Mouse (Mus musculus): ENCODE measurements around the gene Lactb. TPM values are rescaled to one million over a fixed set of nuclear protein-coding genes. Genes with fewer than 3 reads are reported as not detected.

The Lactb gene
- polyA plus RNA-seq, 1 experiment: 15.4 TPM

DNA sequence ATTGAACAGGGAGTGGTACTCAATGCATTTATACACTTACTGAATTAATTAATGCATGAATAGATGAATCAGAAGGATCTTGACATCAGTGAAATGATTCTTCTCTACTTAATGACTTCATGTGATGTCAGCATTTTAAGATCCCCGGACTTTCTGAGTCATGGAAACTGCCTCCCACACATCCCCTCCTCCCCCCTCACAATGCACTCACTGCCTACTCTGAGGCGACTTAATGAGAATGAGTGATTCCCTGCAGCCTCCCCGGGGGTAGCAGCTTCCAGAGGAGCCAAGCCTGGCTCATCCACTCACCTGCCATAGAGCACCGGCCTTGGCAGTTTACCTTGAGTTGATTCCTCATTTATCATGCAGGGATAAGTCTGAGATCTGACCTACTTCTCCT, 27.9 kb upstream of the Lactb start:
- Histone ChIP-seq H3K4me3 (ENCODE audit: insufficient read depth, low read length) (no peak overlapping the region), H3K27ac (ENCODE audit: insufficient read depth, low read length) (no peak overlapping the region; the same call in 1 of the 2 replicates), H3K4me1 (ENCODE audit: control insufficient read depth, insufficient read depth, low read length) (peaks cover 22% of the 10 kb centered on the region; the same call in 1 of the 2 replicates)
- TF ChIP-seq POLR2A (IDR thresholded peaks at IDR 0.05; ENCODE audit: low read depth, low read length) (no peak), CTCF (IDR thresholded peaks at IDR 0.05; ENCODE audit: borderline replicate concordance, insufficient read depth, low read length) (no peak)

DNA sequence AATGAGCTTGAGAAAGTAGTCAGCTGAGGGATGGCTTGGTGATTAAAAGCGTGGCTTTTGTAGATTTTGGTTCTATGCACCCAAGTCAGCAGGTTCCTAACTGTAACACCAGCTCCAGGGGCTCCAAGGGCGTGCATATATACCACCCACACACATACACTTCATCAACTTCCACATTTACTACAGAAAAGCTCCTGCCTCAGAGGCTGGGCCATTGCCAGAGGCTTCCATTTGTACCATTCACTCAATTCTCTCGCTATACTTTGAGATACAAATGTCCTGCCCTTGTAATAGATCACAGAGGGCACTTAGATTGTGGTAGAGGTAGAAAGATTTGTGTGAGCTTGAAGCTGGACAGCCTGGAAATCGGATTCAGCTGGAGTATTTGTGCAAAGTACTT, 26.2 kb upstream of the Lactb start:
- Histone ChIP-seq H3K4me3 (ENCODE audit: insufficient read depth, low read length) (no peak overlapping the region), H3K4me1 (ENCODE audit: control insufficient read depth, insufficient read depth, low read length) (peaks cover 13% of the 10 kb centered on the region; the same call in 1 of the 2 replicates), H3K27ac (ENCODE audit: insufficient read depth, low read length) (0 out of 2 replicates have a peak overlapping the region, but pooled peaks have one; percentile 0)
- TF ChIP-seq CTCF (IDR thresholded peaks at IDR 0.05; ENCODE audit: borderline replicate concordance, insufficient read depth, low read length) (no peak), POLR2A (IDR thresholded peaks at IDR 0.05; ENCODE audit: low read depth, low read length) (no peak)

DNA sequence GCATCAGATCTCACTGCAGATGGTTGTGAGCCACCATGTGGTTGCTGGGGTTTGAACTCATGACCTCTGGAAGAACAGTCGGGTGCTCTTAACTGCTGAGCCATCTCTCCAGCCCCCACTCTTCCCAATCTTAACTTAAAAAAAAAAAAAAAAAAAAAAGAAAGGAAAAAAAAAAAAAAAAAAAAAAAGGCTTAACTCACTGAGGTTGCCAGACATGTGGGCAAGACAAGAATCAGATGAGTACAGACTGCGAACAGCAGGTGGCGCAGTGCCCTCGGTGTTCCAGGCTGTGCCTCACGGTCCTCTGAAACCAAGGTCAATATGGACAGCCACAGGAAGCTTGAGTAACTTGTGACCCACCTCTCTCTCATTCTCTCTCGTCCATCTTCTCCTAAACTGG, 25.8 kb upstream of the Lactb start:
- TF ChIP-seq CTCF (IDR thresholded peaks at IDR 0.05; ENCODE audit: borderline replicate concordance, insufficient read depth, low read length): peak; percentile 96
- TF ChIP-seq POLR2A (IDR thresholded peaks at IDR 0.05; ENCODE audit: low read depth, low read length): no peak
- Histone ChIP-seq H3K4me1 (ENCODE audit: control insufficient read depth, insufficient read depth, low read length) (peaks cover 9% of the 10 kb centered on the region; the same call in 1 of the 2 replicates), H3K4me3 (ENCODE audit: insufficient read depth, low read length) (no peak overlapping the region), H3K27ac (ENCODE audit: insufficient read depth, low read length) (0 out of 2 replicates have a peak overlapping the region, but pooled peaks have one; percentile 0)

DNA sequence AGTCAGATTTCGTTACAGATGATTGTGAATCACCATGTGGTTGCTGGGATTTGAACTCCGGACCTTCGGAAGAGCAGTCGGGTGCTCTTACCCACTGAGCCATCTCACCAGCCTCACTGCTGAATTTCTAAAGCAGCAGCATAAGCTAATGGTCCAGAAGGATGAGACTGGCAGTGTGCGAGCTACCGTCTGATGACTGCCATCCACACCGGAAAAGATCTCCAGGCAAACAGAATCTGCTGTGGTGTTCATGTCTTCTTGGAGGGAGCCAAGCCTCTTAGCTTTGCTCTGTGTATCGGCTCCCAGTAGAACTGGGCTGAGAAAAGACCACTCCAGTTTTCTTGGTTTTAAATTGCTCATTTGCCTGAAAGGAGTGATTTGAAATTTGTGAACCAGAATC, 24.4 kb upstream of the Lactb start:
- peaks cover 9% of the 10 kb centered on the region; the same call in 1 of the 2 replicates for H3K4me1 ChIP-seq (ENCODE audit: control insufficient read depth, insufficient read depth, low read length)
- no peak overlapping the region for H3K27ac ChIP-seq (ENCODE audit: insufficient read depth, low read length)
- no peak overlapping the region for H3K4me3 ChIP-seq (ENCODE audit: insufficient read depth, low read length)
- TF ChIP-seq CTCF (IDR thresholded peaks at IDR 0.05; ENCODE audit: borderline replicate concordance, insufficient read depth, low read length): no peak
- TF ChIP-seq POLR2A (IDR thresholded peaks at IDR 0.05; ENCODE audit: low read depth, low read length): no peak

DNA sequence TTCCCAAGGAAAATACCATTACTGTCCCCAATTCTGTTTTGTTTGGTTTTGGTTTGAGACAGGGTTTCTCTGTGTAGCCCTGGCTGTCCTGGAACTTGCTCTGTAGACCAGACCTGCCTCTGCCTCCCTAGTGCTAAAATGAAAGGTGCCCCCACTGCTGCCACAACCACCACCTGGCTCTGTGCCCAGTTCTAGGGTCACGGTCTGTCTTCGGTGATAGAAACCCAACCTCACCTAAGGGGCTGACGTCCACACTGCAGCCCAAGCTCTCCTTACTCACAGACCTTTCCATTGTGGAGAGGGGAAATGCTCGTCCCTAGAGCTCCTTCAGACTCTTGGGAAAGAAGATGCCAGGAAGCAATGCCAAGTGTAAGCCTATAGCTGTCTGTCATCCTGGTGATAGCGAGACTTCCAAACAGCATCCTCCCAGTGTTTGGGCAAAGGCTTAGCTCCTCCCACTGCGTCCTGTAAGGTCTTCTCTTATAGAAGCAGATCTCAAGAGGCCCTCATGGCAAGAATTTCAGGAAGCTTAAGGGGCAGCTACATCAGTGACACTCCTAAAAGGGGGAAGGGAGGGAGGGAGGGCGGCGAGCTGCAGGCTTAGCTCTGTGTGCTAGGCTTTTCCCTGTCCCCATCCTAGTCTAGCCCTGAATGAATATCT, 16.6 kb upstream of the Lactb start:
- TF ChIP-seq CTCF (IDR thresholded peaks at IDR 0.05; ENCODE audit: borderline replicate concordance, insufficient read depth, low read length) (no peak), POLR2A (IDR thresholded peaks at IDR 0.05; ENCODE audit: low read depth, low read length) (no peak)
- peak overlapping the region; percentile 71; the same call in 1 of the 2 replicates for H3K27ac ChIP-seq (ENCODE audit: insufficient read depth, low read length)
- peaks cover 19% of the 10 kb centered on the region for H3K4me1 ChIP-seq (ENCODE audit: control insufficient read depth, insufficient read depth, low read length)
- no peak overlapping the region for H3K4me3 ChIP-seq (ENCODE audit: insufficient read depth, low read length)

DNA sequence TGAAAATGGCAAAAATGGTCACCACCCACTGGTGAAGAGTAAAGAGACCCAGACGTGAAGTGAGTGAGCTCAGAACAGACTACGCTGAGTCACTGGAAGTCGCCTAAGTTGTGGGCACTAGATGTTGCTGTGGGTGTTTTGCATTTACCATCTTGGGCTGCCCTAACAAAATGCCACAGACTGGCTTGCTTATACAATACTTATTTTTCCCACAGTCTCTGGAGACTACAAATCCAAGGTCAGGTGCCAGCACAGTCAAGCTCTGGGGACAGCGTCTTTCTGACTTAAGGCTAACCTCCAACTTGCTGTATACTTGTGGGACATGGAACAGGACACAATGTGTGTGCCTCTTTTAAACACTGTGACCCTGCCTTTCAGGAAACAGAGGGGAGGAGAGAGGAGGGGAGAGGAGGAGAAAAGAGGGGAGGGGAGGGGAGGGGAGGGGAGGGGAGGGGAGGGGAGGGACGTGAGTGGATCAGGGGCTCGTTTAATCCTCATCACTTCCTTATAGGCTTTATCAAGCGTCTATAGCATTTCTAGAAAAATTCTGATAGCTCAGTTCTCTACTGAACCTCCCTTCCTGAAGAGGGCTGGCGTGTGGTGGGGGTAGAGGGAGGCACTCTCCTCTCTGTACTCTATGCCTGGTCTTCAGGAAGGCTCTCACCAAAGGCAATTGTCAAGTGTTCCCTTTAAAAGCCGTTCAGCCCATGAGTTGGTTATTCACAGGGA, 15.9 kb upstream of the Lactb start:
- H3K27ac ChIP-seq (ENCODE audit: insufficient read depth, low read length): peak overlapping the region; percentile 100
- H3K4me3 ChIP-seq (ENCODE audit: insufficient read depth, low read length): no peak overlapping the region
- peaks cover 19% of the 10 kb centered on the region for H3K4me1 ChIP-seq (ENCODE audit: control insufficient read depth, insufficient read depth, low read length)
- TF ChIP-seq POLR2A (IDR thresholded peaks at IDR 0.05; ENCODE audit: low read depth, low read length) (no peak), CTCF (IDR thresholded peaks at IDR 0.05; ENCODE audit: borderline replicate concordance, insufficient read depth, low read length) (no peak)

DNA sequence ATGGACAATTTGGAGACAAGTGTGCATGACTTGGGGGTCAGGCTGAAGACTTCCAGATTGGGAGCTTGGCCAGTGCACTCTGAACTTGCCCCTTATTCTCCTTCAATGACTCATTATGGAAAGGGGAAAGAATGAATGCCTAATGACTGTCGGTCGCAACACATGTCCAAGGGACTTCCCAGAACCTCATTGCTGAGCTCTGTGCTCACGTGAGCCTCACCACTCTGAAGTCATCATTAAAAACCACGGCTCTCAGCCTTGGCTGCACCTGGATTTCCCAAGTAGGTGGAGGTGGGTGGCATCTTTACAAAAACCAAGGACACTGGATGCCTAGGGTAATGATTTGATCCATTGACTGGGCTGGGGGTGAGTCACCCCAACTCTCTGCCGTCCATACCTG, 14.8 kb upstream of the Lactb start:
- H3K4me1 ChIP-seq (ENCODE audit: control insufficient read depth, insufficient read depth, low read length): peaks cover 19% of the 10 kb centered on the region
- no peak for TF ChIP-seq CTCF (IDR thresholded peaks at IDR 0.05; ENCODE audit: borderline replicate concordance, insufficient read depth, low read length)
- no peak for TF ChIP-seq POLR2A (IDR thresholded peaks at IDR 0.05; ENCODE audit: low read depth, low read length)
- H3K4me3 ChIP-seq (ENCODE audit: insufficient read depth, low read length): no peak overlapping the region
- peak overlapping the region; percentile 100 for H3K27ac ChIP-seq (ENCODE audit: insufficient read depth, low read length)

DNA sequence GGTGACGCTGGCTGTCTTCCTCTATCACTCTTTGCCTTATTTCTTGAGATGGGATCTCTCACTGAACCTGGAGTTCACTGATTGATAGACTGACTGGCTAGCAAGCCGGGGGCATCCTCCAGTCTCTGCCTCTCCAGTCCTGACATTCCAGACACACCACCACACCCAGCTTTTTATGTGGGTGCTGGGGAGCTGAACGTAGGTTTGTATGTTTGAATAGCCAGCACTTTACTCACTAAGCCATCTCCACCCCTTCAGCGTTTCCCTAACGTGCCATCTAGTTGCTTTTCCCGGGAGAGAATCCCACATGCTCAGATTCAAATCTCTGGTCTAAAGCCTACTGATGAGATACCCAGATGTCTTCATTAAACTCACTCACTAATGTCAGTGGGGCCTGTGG, 14.3 kb upstream of the Lactb start:
- Histone ChIP-seq H3K27ac (ENCODE audit: insufficient read depth, low read length) (peak overlapping the region; percentile 100), H3K4me3 (ENCODE audit: insufficient read depth, low read length) (no peak overlapping the region), H3K4me1 (ENCODE audit: control insufficient read depth, insufficient read depth, low read length) (peaks cover 19% of the 10 kb centered on the region)
- no peak for TF ChIP-seq POLR2A (IDR thresholded peaks at IDR 0.05; ENCODE audit: low read depth, low read length)
- no peak for TF ChIP-seq CTCF (IDR thresholded peaks at IDR 0.05; ENCODE audit: borderline replicate concordance, insufficient read depth, low read length)

DNA sequence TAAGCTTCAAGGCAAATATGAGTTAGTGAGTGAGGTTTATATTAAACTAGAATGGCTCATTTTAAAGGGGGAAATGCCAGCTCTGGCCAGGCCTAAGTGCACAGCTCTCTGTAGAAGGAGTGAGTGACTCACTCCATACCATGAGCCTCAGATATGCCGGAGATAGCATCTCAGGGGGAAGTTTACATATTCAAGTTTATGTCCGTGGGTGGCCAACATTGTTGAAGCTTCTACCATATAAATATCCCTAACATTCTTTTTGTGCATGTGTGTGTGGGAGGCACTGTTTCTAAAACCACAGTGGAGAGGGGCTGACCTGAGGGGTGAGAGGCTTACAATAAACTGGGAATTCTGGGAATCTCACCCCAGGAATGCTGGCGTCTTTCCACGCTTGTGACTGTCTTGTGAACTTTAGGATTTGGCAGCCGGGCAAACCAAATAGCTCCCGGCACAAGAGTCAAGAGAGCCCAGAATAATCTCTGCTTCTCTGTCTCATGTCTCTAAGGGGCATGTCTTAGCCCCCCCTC, 13.7 kb upstream of the Lactb start:
- Histone ChIP-seq H3K4me3 (ENCODE audit: insufficient read depth, low read length) (no peak overlapping the region), H3K4me1 (ENCODE audit: control insufficient read depth, insufficient read depth, low read length) (peaks cover 19% of the 10 kb centered on the region), H3K27ac (ENCODE audit: insufficient read depth, low read length) (peak overlapping the region; percentile 100)
- TF ChIP-seq POLR2A (IDR thresholded peaks at IDR 0.05; ENCODE audit: low read depth, low read length) (no peak), CTCF (IDR thresholded peaks at IDR 0.05; ENCODE audit: borderline replicate concordance, insufficient read depth, low read length) (no peak)
